Mouse (Mus musculus) adrenal gland, postnatal 4 days (tissue): Measurements from ENCODE around the gene Ptprh. TPM values are rescaled to one million over a fixed set of nuclear protein-coding genes. Genes with fewer than 3 reads are reported as not detected.

Experiments
- DNase-seq, 2 experiments: peaks; one replicate each; pipeline ENCODE4 v3.0.0; 2021 to 2022; ENCODE audit warnings: low spot score in 2 of 2, mixed read lengths in 2 of 2
- microRNA-seq: library from miRNA; unstranded; fragments of <30 nt; microRNA quantifications from one replicate; pipeline ENCODE4 v1.2.0, GENCODE M21; 2021
- total RNA-seq, 2 experiments: library from RNA; stranded (reverse); gene quantifications; 2 replicates each; pipeline ENCODE4 v1.2.3; 2021

Ptprh gene
- total RNA-seq, 2 experiments from 2014 or later, result 0.23 TPM; not detected in 1

- no peak for DNase-seq
Measured at GRCm38 (mm10) chr7:4502421-4503090, 101.3 kb downstream of the Ptprh start.

GRCm38 (mm10) chr7:4501558-4502397 is 102.1 kb downstream of the Ptprh start, which contains the start of gene Ppp1r12c:
Ppp1r12c (minus strand) TSS chr7:4501680.
- peak; percentile 88 for DNase-seq

GRCm38 (mm10) chr7:4500892-4501471 is 102.9 kb downstream of the Ptprh start:
- peak; percentile 30 to 32 for DNase-seq

- DNase-seq, result no peak
Measured at GRCm38 (mm10) chr7:4499034-4499433, 104.8 kb downstream of the Ptprh start.

Small RNAs within 50 kb of the gene (microRNA-seq; reads per million reads assigned to microRNA genes)
- gene Gm23577, result not detected

Other genes with a start within 250 kb of the Ptprh start
- gene Gp6, start 206.3 kb downstream of the Ptprh start, total RNA-seq, result under 1 TPM; 0.11 to 0.40 TPM
- 10 to 100 TPM; 31.7 to 34.3 TPM for gene Rdh13, start 158.4 kb downstream of the Ptprh start, total RNA-seq
- 1 to 10 TPM; 7.8 to 9.3 TPM for gene Eps8l1, start 143.4 kb downstream of the Ptprh start, total RNA-seq
- 100 to 1,000 TPM; 106 to 112 TPM for gene Ppp1r12c, start 102.4 kb downstream of the Ptprh start, total RNA-seq
- 10 to 100 TPM in 1 of 2 experiments, 1 to 10 TPM in 1; 8.1 to 21.0 TPM for gene Tnnt1, start 87.7 kb downstream of the Ptprh start, total RNA-seq
- gene Tnni3, start 79.8 kb downstream of the Ptprh start, total RNA-seq, result 1 to 10 TPM; 1.0 to 1.7 TPM
- gene Dnaaf3, start 71.6 kb downstream of the Ptprh start, total RNA-seq, result 1 to 10 TPM in 1 of 2 experiments, under 1 TPM in 1; 0.95 to 1.1 TPM
- gene Syt5, start 56.5 kb downstream of the Ptprh start, total RNA-seq, result 10 to 100 TPM; 16.8 to 18.2 TPM
- gene Tmem86b, start 27.4 kb upstream of the Ptprh start, total RNA-seq, result 10 to 100 TPM; 12.8 to 16.6 TPM
- 100 to 1,000 TPM in 1 of 2 experiments, 10 to 100 TPM in 1; 98.4 to 103 TPM for gene Ppp6r1, start 55.0 kb upstream of the Ptprh start, total RNA-seq
- 10 to 100 TPM; 41.3 to 43.6 TPM for gene Hspbp1, start 81.0 kb upstream of the Ptprh start, total RNA-seq
- 10 to 100 TPM; 14.4 to 17.0 TPM for gene Brsk1, start 86.6 kb upstream of the Ptprh start, total RNA-seq
- under 1 TPM; 0.11 to 0.25 TPM for gene Tmem150b, start 121.2 kb upstream of the Ptprh start, total RNA-seq
- 10 to 100 TPM; 89.8 to 94.8 TPM for gene Kmt5c, start 136.1 kb upstream of the Ptprh start, total RNA-seq
- gene Cox6b2, start 149.1 kb upstream of the Ptprh start, total RNA-seq, result 10 to 100 TPM; 36.6 to 40.4 TPM
- gene Fam71e2, start 167.3 kb upstream of the Ptprh start, total RNA-seq, result not detected
- gene Il11, start 178.8 kb upstream of the Ptprh start, total RNA-seq, result under 1 TPM; 0.14 to 0.31 TPM
- gene Tmem190, start 178.9 kb upstream of the Ptprh start, total RNA-seq, result not detected
- 1 to 10 TPM; 7.1 to 9.0 TPM for gene Tmem238, start 185.6 kb upstream of the Ptprh start, total RNA-seq
- gene Rpl28, start 188.8 kb upstream of the Ptprh start, total RNA-seq, result 1,000 to 10,000 TPM; 1,263 to 1,302 TPM
- 100 to 1,000 TPM; 140 to 156 TPM for gene Ube2s, start 208.5 kb upstream of the Ptprh start, total RNA-seq
- gene Shisa7, start 240.7 kb upstream of the Ptprh start, total RNA-seq, result 1 to 10 TPM; 4.4 to 6.1 TPM